Mouse (Mus musculus) stomach, embryonic 16.5 days (tissue): ENCODE measurements at regions not wholly inside any gene's neighbourhood (a gene's known extent, or its start where the extent isn't known, plus 50 kb on each side); places are given as distances from the start of the nearest gene placed in this dataset.
A peak's percentile ranks its signal among the peaks of the same experiment; 100 is the strongest.

ENCODE experiments used
- ATAC-seq: fragments of 200-750 bp; cut with Nextera tagmentation; 2 replicates; pipeline ENCODE4 v1.8.0; 2017; ENCODE audit warnings: moderate number of reproducible peaks, moderate TSS enrichment; ENCODE audit not compliant: insufficient read depth, low FRiP score
- H3K27ac ChIP-seq: fragments of 300-500 bp; sonication (generic); 2 replicates; pipeline ENCODE4 v1.5.1; 2014; ENCODE audit warnings: low read length
- H3K27me3 ChIP-seq: fragments of 300-500 bp; sonication (generic); 2 replicates; pipeline ENCODE4 v1.6.1; 2014; ENCODE audit warnings: low read length, control low read depth, mixed read lengths; ENCODE audit not compliant: control insufficient read depth, insufficient read depth
- H3K36me3 ChIP-seq: fragments of 300-500 bp; sonication (generic); 2 replicates; pipeline ENCODE4 v1.6.1; 2014; ENCODE audit warnings: low read length; ENCODE audit not compliant: control insufficient read depth, insufficient read depth
- H3K4me1 ChIP-seq: fragments of 300-500 bp; sonication (generic); 2 replicates; pipeline ENCODE4 v1.6.1; 2014; ENCODE audit warnings: low read length, control low read depth, mixed read lengths; ENCODE audit not compliant: control insufficient read depth, insufficient read depth
- H3K4me2 ChIP-seq: fragments of 300-500 bp; sonication (generic); 2 replicates; pipeline ENCODE4 v1.6.1; 2014; ENCODE audit warnings: low read depth, low read length, mixed read lengths
- H3K4me3 ChIP-seq: fragments of 300-500 bp; sonication (generic); replicated peaks from 2 replicates; pipeline ENCODE4 v1.5.1; 2014; ENCODE audit warnings: mild to moderate bottlenecking, low read length
- H3K9ac ChIP-seq: fragments of 300-500 bp; sonication (generic); 2 replicates; pipeline ENCODE4 v1.6.1; 2014; ENCODE audit warnings: low read length
- H3K9me3 ChIP-seq: fragments of 300-500 bp; sonication (generic); replicated peaks from 2 replicates; pipeline ENCODE4 v1.6.1; 2016; ENCODE audit warnings: low read length, control low read depth; ENCODE audit not compliant: control insufficient read depth
- WGBS: fragments of 180-500 bp; shearing (Covaris S2); extraction: QIAGEN DNeasy Blood & Tissue Kit; methylation state at CpG from one replicate; pipeline ENCODE4 v1.1.7; 2014; 5-methylcytosine and 5-hydroxymethylcytosine counted together

DNA sequence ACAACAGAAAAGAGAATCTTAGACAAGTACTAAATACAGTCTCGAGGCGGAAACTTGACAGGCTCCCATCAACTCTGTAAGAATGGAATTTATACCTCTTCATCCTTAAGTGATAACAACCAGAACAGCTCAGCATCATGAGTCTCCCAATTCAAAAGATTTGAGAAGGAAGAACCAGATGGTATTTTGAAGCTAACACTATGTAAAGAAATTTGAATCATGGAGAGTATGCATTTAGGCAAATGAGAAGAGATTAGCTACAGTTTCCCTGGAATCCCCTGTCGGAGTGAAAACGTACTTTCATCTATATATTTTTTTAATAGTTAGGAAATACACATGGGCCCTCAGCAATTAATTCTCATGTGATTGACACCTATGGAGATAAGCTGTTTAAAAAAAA, 140.9 kb downstream of the Nrip1 start:
- no peak overlapping the region for H3K27ac ChIP-seq
- ATAC-seq = no peak
- H3K27me3 ChIP-seq = no peaks in the 10 kb centered on the region
- no peak overlapping the region for H3K9ac ChIP-seq
- H3K4me3 ChIP-seq = no peak overlapping the region
- no peaks in the 10 kb centered on the region for H3K4me1 ChIP-seq
- H3K4me2 ChIP-seq = no peak overlapping the region
- no peaks in the 10 kb centered on the region for H3K36me3 ChIP-seq
- H3K9me3 ChIP-seq = no peaks in the 10 kb centered on the region
- WGBS = 56% methylated on average over 4 of the region's 4 CpGs

DNA sequence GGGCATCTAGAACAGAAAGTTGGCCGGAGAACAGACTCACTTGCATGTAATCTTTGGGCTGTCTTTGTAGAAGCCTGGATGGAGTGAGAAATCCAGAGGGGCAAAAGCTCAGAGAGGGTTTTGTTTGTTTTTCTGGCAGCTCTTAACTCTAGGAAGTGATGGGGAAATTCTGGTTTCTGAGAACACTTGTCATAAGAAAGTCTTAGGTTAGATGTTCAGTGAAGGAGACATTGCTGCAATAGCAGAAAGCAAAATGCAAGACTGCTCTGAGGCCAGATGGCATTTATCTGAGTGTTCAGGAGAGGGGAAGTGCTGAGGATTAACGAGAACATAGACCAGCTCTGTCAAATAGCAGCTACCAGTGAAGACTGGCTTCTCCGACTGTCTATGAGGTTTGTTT, 141.5 kb downstream of the Nrip1 start:
- no peak for ATAC-seq
- no peaks in the 10 kb centered on the region for H3K36me3 ChIP-seq
- no peaks in the 10 kb centered on the region for H3K9me3 ChIP-seq
- H3K4me1 ChIP-seq = no peaks in the 10 kb centered on the region
- 39% methylated on average over 3 of the region's 3 CpGs for WGBS
- no peak overlapping the region for H3K4me2 ChIP-seq
- no peak overlapping the region for H3K9ac ChIP-seq
- H3K27me3 ChIP-seq = no peaks in the 10 kb centered on the region
- H3K27ac ChIP-seq = no peak overlapping the region
- H3K4me3 ChIP-seq = no peak overlapping the region

DNA sequence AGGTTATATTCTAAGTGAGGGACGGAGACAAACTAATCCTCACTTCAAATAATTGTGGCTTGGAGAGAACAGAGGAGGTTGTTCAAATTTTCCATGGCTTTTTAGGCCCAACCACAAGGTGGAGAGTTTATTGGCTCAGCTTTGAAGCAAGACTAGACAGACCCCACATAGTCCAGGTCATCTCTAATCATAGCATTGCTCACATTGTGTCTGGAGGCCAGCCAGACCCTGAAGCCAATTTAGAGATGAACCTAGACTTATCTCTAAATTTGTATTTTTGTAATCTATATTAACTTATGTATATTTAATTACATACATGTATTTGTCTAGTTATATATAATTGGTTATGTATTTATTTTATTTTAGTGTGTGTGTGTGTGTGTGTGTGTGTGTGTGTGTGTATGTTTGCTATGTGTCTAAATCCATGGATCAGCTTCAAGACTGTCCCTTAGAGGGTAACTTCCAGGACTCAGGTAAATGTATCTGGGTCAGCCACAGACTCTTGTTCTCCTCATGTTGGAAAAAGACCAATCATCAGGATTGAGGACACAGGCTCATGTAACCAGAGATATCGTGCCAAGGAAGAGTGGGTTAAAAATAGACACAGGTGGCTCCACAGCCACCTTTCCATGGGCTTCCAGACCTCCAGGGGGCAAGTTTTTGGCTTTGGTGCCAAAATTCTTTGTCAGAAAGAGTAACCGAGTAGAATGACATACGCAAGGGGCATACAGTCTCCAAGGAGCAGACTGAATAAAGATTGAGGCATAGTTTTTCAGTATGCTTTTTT, 142.9 kb downstream of the Nrip1 start:
- H3K27me3 ChIP-seq = no peaks in the 10 kb centered on the region
- WGBS = 80% methylated on average over 4 of the region's 4 CpGs
- H3K9ac ChIP-seq = no peak overlapping the region
- H3K36me3 ChIP-seq = no peaks in the 10 kb centered on the region
- H3K4me3 ChIP-seq = no peak overlapping the region
- ATAC-seq = no peak
- H3K27ac ChIP-seq = no peak overlapping the region
- no peaks in the 10 kb centered on the region for H3K9me3 ChIP-seq
- no peaks in the 10 kb centered on the region for H3K4me1 ChIP-seq
- H3K4me2 ChIP-seq = no peak overlapping the region

DNA sequence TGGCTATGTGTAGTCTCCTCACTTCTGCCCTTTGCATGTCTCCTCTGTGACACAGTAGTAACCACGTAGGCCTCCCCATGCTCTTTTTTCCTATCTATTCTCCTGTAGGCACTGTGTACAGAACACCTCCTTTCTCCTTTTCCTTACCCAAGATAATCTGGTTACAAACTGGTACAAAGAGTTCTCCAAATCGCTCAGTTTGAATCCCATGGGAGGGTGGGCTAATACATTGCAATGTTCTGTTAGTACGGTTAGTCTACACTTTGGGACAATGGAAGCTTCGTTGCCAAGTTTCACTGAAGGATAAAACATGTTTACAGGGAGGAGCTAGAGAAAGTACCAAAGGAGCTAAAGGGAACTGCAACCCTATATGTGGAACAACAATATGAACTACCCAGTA, 145.2 kb downstream of the Nrip1 start:
- Histone ChIP-seq H3K4me3 (no peak overlapping the region), H3K27me3 (no peaks in the 10 kb centered on the region), H3K36me3 (no peaks in the 10 kb centered on the region), H3K27ac (no peak overlapping the region), H3K9me3 (no peaks in the 10 kb centered on the region), H3K4me1 (peaks cover 14% of the 10 kb centered on the region; the same call in 1 of the 2 replicates), H3K9ac (no peak overlapping the region), H3K4me2 (no peak overlapping the region)
- WGBS = 76% methylated on average over 4 of the region's 4 CpGs
- ATAC-seq = no peak

DNA sequence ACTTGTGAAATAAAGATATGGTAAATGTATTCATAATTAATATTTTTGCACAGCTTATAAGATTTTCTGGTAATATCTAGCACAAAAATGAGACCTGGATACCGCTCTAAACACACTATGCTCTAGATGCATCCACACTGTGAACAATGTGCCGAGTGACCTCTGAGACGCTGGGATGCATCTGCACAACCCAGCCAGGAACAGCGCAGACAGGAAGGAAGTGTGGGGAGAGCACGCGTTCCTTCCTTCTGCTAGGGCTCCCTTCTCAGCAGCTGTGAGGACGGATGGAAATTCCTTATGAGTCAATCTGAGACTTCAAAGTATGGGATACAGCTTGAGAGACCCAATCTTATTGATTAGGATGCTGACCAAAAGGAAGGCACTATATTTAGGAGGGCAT, 147.2 kb downstream of the Nrip1 start:
- Histone ChIP-seq H3K9ac (no peak overlapping the region), H3K4me1 (peaks cover 14% of the 10 kb centered on the region; the same call in 1 of the 2 replicates), H3K27ac (no peak overlapping the region), H3K9me3 (no peaks in the 10 kb centered on the region), H3K4me2 (no peak overlapping the region), H3K4me3 (no peak overlapping the region), H3K36me3 (no peaks in the 10 kb centered on the region), H3K27me3 (no peaks in the 10 kb centered on the region)
- 66% methylated on average over 7 of the region's 7 CpGs for WGBS
- ATAC-seq = no peak

DNA sequence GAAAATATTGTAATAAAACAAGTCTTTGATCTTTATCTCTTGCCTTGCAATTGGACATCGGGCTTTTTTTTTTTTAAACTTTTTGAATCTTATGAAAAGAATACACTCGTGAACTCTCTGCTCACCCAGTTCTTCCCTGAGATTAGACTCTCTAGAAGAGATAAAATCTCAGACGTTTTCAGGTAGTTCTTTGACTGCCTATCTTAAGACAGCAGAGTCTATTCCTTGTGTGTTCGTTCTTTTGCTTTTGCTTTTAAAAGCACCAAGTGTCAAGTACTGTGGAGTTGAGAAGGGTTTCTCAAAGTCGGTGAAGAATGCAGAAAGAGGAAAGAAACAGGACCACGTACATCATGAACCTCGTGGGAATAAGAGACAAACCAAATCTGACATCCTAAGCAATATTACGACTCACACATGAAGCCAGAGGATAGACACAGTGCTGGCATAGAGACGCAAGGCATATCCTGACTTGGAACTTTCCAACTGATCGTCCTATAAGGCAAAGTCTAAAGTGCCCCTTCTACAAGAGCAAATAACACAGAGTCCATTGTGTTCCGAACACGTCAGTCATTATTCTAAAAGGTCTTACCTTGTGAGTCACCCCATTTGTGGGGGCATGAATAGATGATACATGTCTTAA, 147.9 kb downstream of the Nrip1 start:
- peak overlapping the region; percentile 31 for H3K4me2 ChIP-seq
- H3K4me3 ChIP-seq = no peak overlapping the region
- H3K27ac ChIP-seq = peak overlapping the region; percentile 7
- ATAC-seq = no peak
- H3K36me3 ChIP-seq = no peaks in the 10 kb centered on the region
- no peak overlapping the region for H3K9ac ChIP-seq
- peaks cover 14% of the 10 kb centered on the region; the same call in 1 of the 2 replicates for H3K4me1 ChIP-seq
- WGBS = 31% methylated on average over 12 of the region's 12 CpGs
- H3K9me3 ChIP-seq = no peaks in the 10 kb centered on the region
- no peaks in the 10 kb centered on the region for H3K27me3 ChIP-seq

DNA sequence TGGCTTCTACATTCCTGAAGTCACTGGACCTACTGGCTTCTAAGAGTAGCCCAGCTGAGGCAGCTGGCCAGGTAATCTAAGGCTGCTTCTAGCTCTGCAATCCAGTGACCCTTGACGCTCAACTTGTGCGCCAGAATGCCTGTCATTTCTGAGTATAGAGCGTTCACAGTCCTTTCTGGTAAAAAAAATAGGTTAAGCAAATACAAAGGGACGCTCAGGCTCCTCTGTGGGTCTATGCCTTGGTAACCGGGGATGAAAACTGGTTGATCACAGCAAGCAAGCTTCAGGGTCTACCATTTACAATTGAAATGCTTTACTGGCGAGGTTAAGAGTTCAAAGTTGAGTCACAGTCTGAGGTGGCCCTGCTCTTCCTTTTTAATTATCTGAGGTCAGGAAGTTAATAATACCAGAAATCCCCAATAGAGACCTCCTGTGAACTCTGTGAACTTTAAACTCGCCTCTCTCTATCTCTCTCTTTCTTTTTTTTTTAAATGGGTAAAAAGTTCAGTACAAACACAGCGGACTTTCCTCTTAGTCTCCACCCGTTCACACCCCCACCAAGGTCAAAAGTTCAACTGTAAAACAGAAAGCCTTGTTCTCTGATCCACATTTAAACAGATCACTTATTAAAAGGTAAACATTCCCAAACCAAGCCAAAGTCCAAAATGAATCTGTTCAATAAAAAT, 148.6 kb downstream of the Nrip1 start:
- Histone ChIP-seq H3K4me1 (peaks cover 14% of the 10 kb centered on the region; the same call in 1 of the 2 replicates), H3K9ac (no peak overlapping the region), H3K27ac (no peak overlapping the region), H3K36me3 (no peaks in the 10 kb centered on the region), H3K27me3 (no peaks in the 10 kb centered on the region), H3K4me2 (peak overlapping the region; percentile 9; the same call in 1 of the 2 replicates), H3K4me3 (no peak overlapping the region), H3K9me3 (no peaks in the 10 kb centered on the region)
- peak; percentile 33; the same call in 1 of the 2 replicates for ATAC-seq
- 25% methylated on average over 9 of the region's 9 CpGs for WGBS

DNA sequence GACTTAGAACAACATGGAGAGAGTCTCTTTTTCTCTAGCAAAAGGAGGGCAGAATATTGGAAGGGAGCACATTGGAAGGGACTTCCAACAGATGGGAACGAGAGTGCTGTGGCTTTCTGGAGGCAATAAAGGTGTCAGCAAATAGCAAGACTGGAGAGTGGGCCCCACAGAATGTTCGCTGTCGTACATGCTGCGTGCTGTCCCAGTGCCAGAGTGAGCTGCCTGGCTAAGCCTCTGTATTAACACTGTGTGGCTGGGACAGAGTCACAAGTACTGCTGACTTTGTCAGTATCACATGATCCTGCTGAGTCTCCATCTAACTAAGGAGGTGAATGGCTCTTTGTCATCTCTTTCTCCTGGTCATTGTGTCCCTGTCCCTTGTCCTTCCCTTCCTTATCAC, 149.9 kb downstream of the Nrip1 start:
- WGBS = 45% methylated on average over 4 of the region's 4 CpGs
- Histone ChIP-seq H3K9me3 (no peaks in the 10 kb centered on the region), H3K36me3 (no peaks in the 10 kb centered on the region), H3K4me1 (peaks cover 14% of the 10 kb centered on the region; the same call in 1 of the 2 replicates), H3K4me3 (no peak overlapping the region), H3K27ac (no peak overlapping the region), H3K9ac (no peak overlapping the region), H3K4me2 (no peak overlapping the region), H3K27me3 (no peaks in the 10 kb centered on the region)
- ATAC-seq = peak; percentile 79; the same call in 1 of the 2 replicates

DNA sequence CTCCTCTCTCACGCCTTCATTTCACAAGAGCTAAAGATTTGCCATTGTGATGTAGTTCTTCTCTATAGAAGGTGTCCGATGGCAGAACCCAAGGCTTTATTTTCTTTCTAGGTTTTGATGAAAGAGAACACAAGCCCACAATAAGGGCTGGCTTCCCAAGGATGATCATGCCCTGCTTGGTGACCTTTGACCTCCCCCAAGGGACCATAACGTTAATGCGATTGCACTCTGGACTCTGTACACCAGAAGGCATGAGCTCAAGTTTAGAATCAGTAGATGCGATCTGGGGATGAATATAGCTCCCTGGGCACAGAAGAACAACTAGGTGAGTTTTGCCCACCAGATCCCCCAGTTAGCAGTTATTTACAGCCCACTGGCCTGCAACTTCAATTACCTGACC, 150.7 kb downstream of the Nrip1 start:
- H3K27me3 ChIP-seq = no peaks in the 10 kb centered on the region
- H3K4me3 ChIP-seq = no peak overlapping the region
- H3K27ac ChIP-seq = no peak overlapping the region
- H3K4me2 ChIP-seq = no peak overlapping the region
- H3K36me3 ChIP-seq = no peaks in the 10 kb centered on the region
- no peaks in the 10 kb centered on the region for H3K9me3 ChIP-seq
- WGBS = 83% methylated on average over 5 of the region's 5 CpGs
- ATAC-seq = no peak
- H3K4me1 ChIP-seq = peaks cover 14% of the 10 kb centered on the region; the same call in 1 of the 2 replicates
- H3K9ac ChIP-seq = no peak overlapping the region
